Mouse (Mus musculus) left cerebral cortex, adult 6 months (tissue): ENCODE measurements around the gene Elmsan1. TPM values are rescaled to one million over a fixed set of nuclear protein-coding genes. Genes with fewer than 3 reads are reported as not detected.

Experiments
- long read RNA-seq, 2 experiments: library from polyadenylated mRNA; unstranded; transcript quantifications; one replicate each; pipeline ENCODE4 v2.0.0; 2019 to 2020
- polyA plus RNA-seq: library from polyadenylated mRNA; unstranded; fragments of <200 nt; fragmentation: Nextera tagmentation; gene quantifications from 2 replicates; pipeline ENCODE4 v1.2.3, GENCODE M21; 2021

The Elmsan1 gene
- polyA plus RNA-seq = 3.3 and 6.3 TPM in 2 replicates
- long read RNA-seq, experiment 1, partial matches to known transcripts = 1 of 2 reads
- long read RNA-seq, experiment 1, other reads (novel, unspliced or antisense) = 1 of 2 reads
- long read RNA-seq, experiment 2 = 0 reads

GRCm38 (mm10) chr12:84218289-84219120, at the start of gene Elmsan1:
Elmsan1 (minus strand) TSS chr12:84218881.

GRCm38 (mm10) chr12:84147954-84148621, 70.6 kb downstream of the Elmsan1 start, which contains the start of gene Pnma1:
Pnma1 (minus strand) TSS chr12:84148489.

GRCm38 (mm10) chr12:84114153-84114994, 104.3 kb downstream of the Elmsan1 start, which contains the start of gene Dnal1:
Dnal1 (plus strand) TSS chr12:84114366.

GRCm38 (mm10) chr12:84100604-84101492, 117.8 kb downstream of the Elmsan1 start, which contains the start of gene Acot6:
Acot6 (plus strand) TSS chr12:84100654.

Other genes starting within 250 kb of the Elmsan1 start
- not detected in 2 replicates for gene Heatr4, start 234.0 kb downstream of the Elmsan1 start, polyA plus RNA-seq
- gene Acot2, start 231.0 kb downstream of the Elmsan1 start, polyA plus RNA-seq = 22.7 and 23.2 TPM in 2 replicates
- 20.4 and 24.8 TPM in 2 replicates for gene Acot1, start 209.4 kb downstream of the Elmsan1 start, polyA plus RNA-seq
- gene Acot4, start 180.5 kb downstream of the Elmsan1 start, polyA plus RNA-seq = 1.0 and 1.7 TPM in 2 replicates
- 0.85 TPM in 1 of 2 replicates, not detected in the other for gene Gm49366, start 179.9 kb downstream of the Elmsan1 start, polyA plus RNA-seq
- 2.4 and 2.7 TPM in 2 replicates for gene Acot3, start 166.7 kb downstream of the Elmsan1 start, polyA plus RNA-seq
- 7.0 and 8.0 TPM in 2 replicates for gene Acot5, start 149.6 kb downstream of the Elmsan1 start, polyA plus RNA-seq
- gene Acot6, start 118.2 kb downstream of the Elmsan1 start, polyA plus RNA-seq = 1.2 and 2.1 TPM in 2 replicates
- 19.6 and 25.3 TPM in 2 replicates for gene Dnal1, start 104.5 kb downstream of the Elmsan1 start, polyA plus RNA-seq
- gene Pnma1, start 70.4 kb downstream of the Elmsan1 start, polyA plus RNA-seq = 4.5 and 6.6 TPM in 2 replicates
- 24.5 and 31.6 TPM in 2 replicates for gene Ptgr2, start 66.4 kb upstream of the Elmsan1 start, polyA plus RNA-seq
- gene Zfp410, start 98.0 kb upstream of the Elmsan1 start, polyA plus RNA-seq = 16.7 and 22.7 TPM in 2 replicates
- 19.7 and 26.8 TPM in 2 replicates for gene Coq6, start 142.8 kb upstream of the Elmsan1 start, polyA plus RNA-seq
- 5.5 and 6.8 TPM in 2 replicates for gene Fam161b, start 143.0 kb upstream of the Elmsan1 start, polyA plus RNA-seq
- 13.2 and 15.6 TPM in 2 replicates for gene Entpd5, start 190.1 kb upstream of the Elmsan1 start, polyA plus RNA-seq
- 0.98 and 1.1 TPM in 2 replicates for gene Bbof1, start 190.2 kb upstream of the Elmsan1 start, polyA plus RNA-seq
- 15.9 and 17.6 TPM in 2 replicates for gene Rnf113a2, start 198.3 kb upstream of the Elmsan1 start, polyA plus RNA-seq
- 43.8 and 56.6 TPM in 2 replicates for gene Aldh6a1, start 232.1 kb upstream of the Elmsan1 start, polyA plus RNA-seq
- 35.1 and 41.5 TPM in 2 replicates for gene Lin52, start 232.5 kb upstream of the Elmsan1 start, polyA plus RNA-seq